Mouse (Mus musculus) frontal cortex, postnatal 14 days (tissue): ENCODE data around the gene 1700028K03Rik.

Experiments used
- DNase-seq, 2 experiments: peaks; one replicate each; pipeline ENCODE4 v3.0.0; 2022; ENCODE audit warnings: low spot score in 2 of 2

The 1700028K03Rik gene

DNA sequence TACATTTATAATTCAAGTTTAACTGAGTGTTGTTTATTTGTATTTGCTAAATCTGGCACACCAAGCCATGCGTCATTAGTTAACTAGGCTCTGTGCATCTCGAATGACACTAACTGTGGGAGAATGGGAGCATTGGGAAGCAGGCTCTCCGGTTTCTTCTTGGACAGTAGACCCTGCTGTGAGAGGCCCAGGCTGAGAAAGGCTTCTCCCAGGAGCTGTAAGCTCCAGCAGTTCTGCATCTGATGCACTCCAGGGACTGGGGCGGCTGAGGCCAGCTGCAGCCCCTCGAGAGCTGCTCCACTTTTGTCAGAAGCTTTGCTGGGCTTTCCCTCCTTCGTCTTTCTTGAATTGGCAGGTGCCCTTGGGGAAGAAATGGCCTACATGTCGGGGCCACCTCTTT is 7.2 kb downstream of the 1700028K03Rik start:
- DNase-seq = no peak

DNA sequence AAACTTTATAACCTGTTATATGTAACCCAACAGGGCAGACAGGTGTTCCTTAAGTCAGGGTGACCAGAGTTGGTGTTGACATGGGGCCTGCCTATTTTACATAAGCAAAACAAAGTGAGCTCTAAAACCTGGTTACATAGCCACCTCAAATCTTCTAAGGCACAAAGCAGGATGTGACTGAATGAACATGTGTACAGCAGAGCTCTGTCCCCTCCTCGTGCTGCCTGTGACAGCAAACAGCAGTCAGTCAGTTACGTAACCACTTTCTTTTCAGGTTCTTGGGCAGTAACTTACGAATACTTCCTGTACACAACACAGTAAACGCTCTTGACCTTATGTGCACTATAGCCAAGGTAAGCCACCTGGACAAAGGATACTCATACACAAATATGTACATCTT is 11.4 kb downstream of the 1700028K03Rik start:
- DNase-seq = no peak

DNA sequence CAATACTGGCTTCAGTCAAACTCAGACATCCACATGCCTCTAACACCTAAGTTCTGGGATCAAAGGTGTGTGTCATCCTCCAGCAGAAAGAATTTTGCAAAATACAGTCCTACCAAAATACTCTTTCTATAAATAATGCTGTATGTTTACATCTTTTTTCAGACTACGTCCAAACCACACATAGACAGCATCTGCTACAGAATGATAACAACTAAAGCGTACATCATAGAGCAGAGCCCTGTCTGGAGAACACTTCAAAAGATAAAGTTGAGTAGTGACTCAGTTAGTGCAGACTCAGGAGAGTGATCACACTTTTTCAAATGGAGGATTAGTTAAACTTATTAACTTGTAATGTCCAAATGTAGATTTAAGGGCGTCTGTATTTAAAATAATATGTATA is 13.4 kb downstream of the 1700028K03Rik start:
- DNase-seq = no peak

DNA sequence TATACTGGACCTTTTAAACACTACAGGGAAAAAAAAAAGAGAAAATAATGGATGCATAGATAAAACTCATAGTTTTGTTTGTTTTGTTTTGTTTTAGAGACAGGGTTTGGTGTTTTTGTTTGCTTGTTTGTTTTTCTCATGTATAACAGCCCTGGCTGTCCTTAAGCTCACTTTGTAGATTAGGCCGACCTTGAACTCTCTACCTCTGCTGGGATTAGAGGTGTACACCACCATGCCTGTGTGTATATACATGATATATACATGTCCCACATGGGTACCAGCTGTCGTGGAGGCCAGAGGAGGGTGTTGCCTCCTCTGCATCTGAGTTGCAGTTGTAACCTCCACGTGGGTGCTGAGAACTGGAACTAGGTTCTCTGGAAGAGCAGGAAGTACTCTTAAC is 13.9 kb downstream of the 1700028K03Rik start:
- DNase-seq = no peak

DNA sequence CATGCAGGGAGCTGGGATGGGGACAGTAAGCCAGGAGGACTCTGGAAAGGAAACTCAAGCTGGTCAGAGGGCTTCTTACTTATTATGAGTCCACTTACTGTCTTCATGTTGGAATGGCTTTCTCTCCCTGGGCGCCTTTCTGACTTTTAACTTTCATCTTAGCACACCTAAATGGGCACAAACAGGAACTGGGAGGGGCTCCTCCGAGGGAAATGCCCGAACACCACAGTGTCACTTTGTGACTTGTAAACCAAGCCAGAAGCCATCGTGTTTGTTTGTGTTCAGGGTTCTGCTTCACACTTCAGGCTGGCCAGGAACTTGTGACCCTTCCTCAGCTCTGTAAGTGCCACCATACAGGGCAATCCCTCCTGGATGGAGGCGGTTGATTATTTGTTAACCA is 19.8 kb downstream of the 1700028K03Rik start:
- no peak for DNase-seq

DNA sequence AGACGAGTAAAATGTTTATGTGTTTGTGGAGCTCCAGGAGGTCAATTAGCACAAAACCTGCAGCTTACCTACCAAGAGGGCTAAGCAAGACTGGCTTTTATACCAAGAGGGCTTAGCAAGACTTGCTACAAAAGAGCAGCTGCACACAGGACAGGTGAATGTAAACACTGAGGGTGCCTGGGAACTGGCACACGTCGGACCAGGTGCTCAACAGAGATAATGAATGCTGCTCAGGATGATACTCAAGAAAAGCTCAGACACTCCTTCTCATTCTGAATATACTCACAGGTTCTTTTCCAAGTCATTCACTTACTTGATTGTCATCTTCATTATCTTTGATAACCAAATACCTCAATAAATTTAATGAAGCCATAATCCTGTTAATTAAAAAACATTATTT is 22.5 kb downstream of the 1700028K03Rik start:
- DNase-seq = no peak

DNA sequence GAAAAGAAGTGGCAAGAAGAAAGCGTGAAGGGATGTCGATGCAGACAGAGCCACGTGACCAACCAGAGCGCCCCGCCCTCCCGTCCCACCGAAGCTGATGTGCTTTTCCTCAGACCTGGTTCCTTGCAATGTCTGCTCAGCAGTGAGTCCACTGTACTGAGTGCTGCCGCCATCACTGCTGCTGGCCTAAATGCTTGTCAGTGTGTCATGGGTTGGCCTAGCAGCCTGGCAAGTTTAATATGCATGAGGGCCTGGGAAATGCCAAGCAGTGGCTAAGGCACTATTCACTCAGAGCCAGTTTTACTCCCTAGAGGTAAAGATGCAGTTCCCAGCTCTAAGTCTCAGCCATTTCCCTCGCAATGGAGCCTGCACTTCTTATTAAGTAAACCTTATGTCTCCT is 34.6 kb downstream of the 1700028K03Rik start:
- DNase-seq = no peak

DNA sequence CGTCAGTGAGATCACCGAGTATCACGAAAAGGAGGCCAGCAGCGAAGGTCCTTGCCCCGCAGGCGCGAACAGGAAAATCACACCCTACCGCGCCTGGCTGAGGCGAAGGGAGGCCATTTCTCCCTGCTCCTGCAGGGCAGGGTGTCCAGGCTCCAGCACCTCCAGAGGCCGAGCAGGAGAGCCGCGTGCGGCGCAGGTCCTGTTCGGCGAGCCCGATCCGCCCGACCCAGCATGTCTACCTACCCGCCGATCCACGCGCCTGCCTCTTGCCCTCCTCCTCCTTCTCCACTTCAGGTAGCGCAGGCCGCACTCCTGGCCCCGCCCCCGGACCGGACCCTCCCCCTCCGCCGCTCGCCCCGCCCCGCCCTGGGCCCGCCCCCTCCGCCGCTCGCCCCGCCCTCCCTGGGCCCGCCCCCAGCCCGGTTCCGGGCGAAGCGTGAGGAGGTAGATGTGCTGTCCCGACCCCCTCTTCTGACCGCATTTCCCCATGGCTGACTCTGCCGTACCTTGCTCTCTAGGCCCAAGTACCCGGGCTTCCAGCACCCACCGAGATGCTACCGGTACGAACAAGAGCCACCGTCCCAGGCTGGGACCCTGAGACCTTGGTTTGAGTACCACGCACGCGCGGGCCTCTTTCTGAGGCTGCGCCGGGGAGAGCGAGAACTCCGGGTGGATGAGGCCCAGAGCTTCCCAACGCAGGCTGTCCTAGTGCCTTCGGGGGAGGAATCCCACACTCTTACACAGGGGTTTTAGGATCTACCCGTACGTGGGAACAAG is 63.0 kb downstream of the 1700028K03Rik start, which contains the start of the genes Rpap2 and Glmn:
Rpap2 (plus strand) TSS at position 73 of the 777 bp plus-strand sequence.
Glmn (minus strand) TSS at position 588 of the 777 bp plus-strand sequence.
- peak; percentile 65 to 74 for DNase-seq

DNA sequence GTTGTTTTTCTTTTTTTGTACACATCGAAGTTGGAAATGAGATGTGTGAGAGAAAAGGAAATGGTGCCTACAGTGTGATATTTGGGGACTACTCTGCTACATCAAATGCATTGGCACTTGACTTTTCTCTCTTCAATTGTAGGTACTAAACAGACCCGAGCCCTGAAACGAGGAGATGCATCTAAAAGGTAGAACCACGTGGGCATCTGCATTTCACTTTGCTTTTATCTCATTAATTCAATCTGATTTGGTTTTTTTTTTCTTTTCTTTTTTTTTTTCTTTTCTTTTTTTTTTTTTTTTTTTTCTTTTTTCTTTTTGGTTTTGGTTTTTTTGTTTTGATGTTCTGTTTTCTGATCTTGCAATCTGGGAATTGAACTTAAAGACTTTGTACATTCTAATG is 63.9 kb downstream of the 1700028K03Rik start:
- no peak for DNase-seq
